Comparison of ENCODE assay signal across 8 mouse cellular contexts in the genomic region with DNA sequence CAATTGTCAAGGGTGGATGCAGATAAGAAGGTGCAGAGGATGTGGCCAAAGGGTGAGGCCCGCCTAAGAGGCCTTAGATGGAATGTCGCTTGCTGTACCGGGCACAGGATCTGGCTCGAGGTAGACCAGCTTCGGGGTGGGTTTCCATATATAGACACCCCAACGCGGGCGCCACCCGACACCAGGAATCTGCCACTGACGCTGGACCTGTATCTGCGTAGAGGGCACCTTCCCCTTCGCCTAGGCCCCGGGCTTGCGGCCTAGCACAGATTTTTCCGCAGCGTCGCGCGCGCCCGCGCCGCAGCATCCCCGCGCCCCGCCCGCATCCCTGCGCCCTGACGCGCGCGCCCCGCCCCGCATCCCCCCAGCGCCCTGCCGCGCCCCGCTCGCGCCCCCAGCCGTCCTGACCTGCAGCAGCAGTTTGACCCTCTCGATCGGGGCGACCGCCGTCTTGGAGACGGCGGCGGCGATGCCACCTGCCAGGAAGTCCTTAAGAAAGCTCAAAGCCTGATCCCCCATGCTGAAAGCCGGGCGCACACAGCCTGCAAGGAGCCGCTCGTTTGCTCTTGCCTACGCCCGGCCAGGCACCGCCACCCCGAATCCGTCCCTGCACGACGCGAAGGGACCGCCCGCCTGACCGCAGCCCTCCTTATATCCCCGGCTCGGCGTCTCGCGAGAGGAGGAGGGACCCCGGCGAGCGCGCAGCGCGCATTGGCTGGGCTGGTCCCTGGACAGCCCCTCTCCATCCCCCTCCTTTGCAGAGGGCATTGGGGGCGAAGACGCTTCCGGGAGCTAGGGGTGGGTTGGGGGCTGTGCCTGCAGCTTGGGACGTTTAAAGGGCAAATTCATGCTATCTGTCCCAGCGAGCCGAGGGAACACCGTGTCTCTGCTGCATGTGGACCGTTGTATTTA. TPM values are rescaled to one million over a fixed set of nuclear protein-coding genes. Genes with fewer than 3 reads are reported as not detected.
DNase-seq lines count a peak whose midpoint lies in the region; ATAC-seq lines count a peak whose summit lies in the region.

Gene Slc25a4 (minus strand): TSS at position 881 of the 912 bp plus-strand sequence.

- DNase-seq in CD4-positive, CD25-positive, alpha-beta regulatory T cell, adult 2 months (ENCODE audit: low read depth, low spot score), result peak; percentile 89
- DNase-seq in forebrain, embryonic 11.5 days (ENCODE audit: low spot score), result peak; percentile 98
- DNase-seq in kidney, postnatal 36 days, result peak; percentile 96 to 98
- peak; percentile 93 for DNase-seq in telencephalon, adult 2 months (ENCODE audit: low read depth, low spot score)

- H3K4me1 ChIP-seq in brown adipose tissue, adult 24 weeks (ENCODE audit: control insufficient read depth, insufficient read depth, insufficient read length, low read length), result peaks cover 14% of the 10 kb centered on the region
- H3K4me1 ChIP-seq in forebrain, embryonic 11.5 days (replicated peaks; ENCODE audit: control insufficient read depth, insufficient read depth, low read length), result peaks cover 6% of the 10 kb centered on the region
- H3K4me1 ChIP-seq in heart, embryonic 16.5 days (ENCODE audit: control insufficient read depth, insufficient read depth, low read length), result peaks cover 50% of the 10 kb centered on the region
- H3K4me1 ChIP-seq in liver, embryonic 15.5 days (replicated peaks), result peaks cover 28% of the 10 kb centered on the region
- peaks cover 24% of the 10 kb centered on the region for H3K4me1 ChIP-seq in neural tube, embryonic 12.5 days

- H3K27me3 ChIP-seq in forebrain, embryonic 11.5 days (ENCODE audit: control insufficient read depth, insufficient read depth, low read length), result 0 out of 2 replicates have a peak, but pooled peaks cover 2% of the 10 kb centered on the region
- no peaks in the 10 kb centered on the region for H3K27me3 ChIP-seq in heart, embryonic 16.5 days (ENCODE audit: control insufficient read depth, insufficient read depth, low read length)
- H3K27me3 ChIP-seq in liver, embryonic 15.5 days, result peaks cover 16% of the 10 kb centered on the region
- H3K27me3 ChIP-seq in neural tube, embryonic 12.5 days (replicated peaks), result no peaks in the 10 kb centered on the region

- WGBS in forebrain, embryonic 11.5 days, result under 1% methylated on average over 81 of the region's 84 CpGs
- WGBS in heart, embryonic 16.5 days, result under 1% methylated on average over 84 of the region's 84 CpGs
- WGBS in liver, embryonic 15.5 days (ENCODE audit: insufficient replicate concordance), result under 1% methylated on average over 84 of the region's 84 CpGs
- under 1% methylated on average over 84 of the region's 84 CpGs for WGBS in neural tube, embryonic 12.5 days

- peaks cover 8% of the 10 kb centered on the region for H3K36me3 ChIP-seq in forebrain, embryonic 11.5 days (ENCODE audit: control insufficient read depth, insufficient read depth, low read length)
- peaks cover 32% of the 10 kb centered on the region for H3K36me3 ChIP-seq in heart, embryonic 16.5 days (ENCODE audit: control insufficient read depth, insufficient read depth)
- H3K36me3 ChIP-seq in liver, embryonic 15.5 days (replicated peaks), result peaks cover 5% of the 10 kb centered on the region; the same call in 1 of the 2 replicates
- H3K36me3 ChIP-seq in neural tube, embryonic 12.5 days, result peaks cover 35% of the 10 kb centered on the region

- no peaks in the 10 kb centered on the region for H3K9me3 ChIP-seq in forebrain, embryonic 11.5 days (ENCODE audit: control insufficient read depth, low read length)
- H3K9me3 ChIP-seq in heart, embryonic 16.5 days (replicated peaks; ENCODE audit: control insufficient read depth, low read length), result no peaks in the 10 kb centered on the region
- H3K9me3 ChIP-seq in liver, embryonic 15.5 days (replicated peaks), result no peaks in the 10 kb centered on the region
- H3K9me3 ChIP-seq in neural tube, embryonic 12.5 days, result no peaks in the 10 kb centered on the region

- H3K27ac ChIP-seq in brown adipose tissue, adult 24 weeks (replicated peaks; ENCODE audit: low read depth, low read length), result peak within 1 kb of the TSS; percentile 58
- peak within 1 kb of the TSS; percentile 92 for H3K27ac ChIP-seq in forebrain, embryonic 11.5 days (ENCODE audit: low read depth, low read length)
- peak within 1 kb of the TSS; percentile 97 for H3K27ac ChIP-seq in heart, embryonic 16.5 days (ENCODE audit: low read length)
- peak within 1 kb of the TSS; percentile 57; the same call in 1 of the 2 replicates for H3K27ac ChIP-seq in liver, embryonic 15.5 days (replicated peaks)
- H3K27ac ChIP-seq in neural tube, embryonic 12.5 days, result peak within 1 kb of the TSS; percentile 94

- peak; percentile 99 for ATAC-seq in forebrain, embryonic 11.5 days (replicated peaks; ENCODE audit: low FRiP score)
- ATAC-seq in heart, embryonic 16.5 days (replicated peaks; ENCODE audit: extremely low read depth, insufficient read depth, low FRiP score), result peak; percentile 95
- ATAC-seq in liver, embryonic 15.5 days (ENCODE audit: insufficient read depth), result peak; percentile 89
- ATAC-seq in neural tube, embryonic 12.5 days (ENCODE audit: low FRiP score, low read depth), result peak; percentile 99

- peak within 1 kb of the TSS; percentile 75 for H3K4me3 ChIP-seq in brown adipose tissue, adult 24 weeks (ENCODE audit: insufficient read depth, low read depth, low read length)
- H3K4me3 ChIP-seq in forebrain, embryonic 11.5 days (ENCODE audit: low read depth, low read length), result peak within 1 kb of the TSS; percentile 80
- H3K4me3 ChIP-seq in heart, embryonic 16.5 days (ENCODE audit: low read length), result peak within 1 kb of the TSS; percentile 65
- H3K4me3 ChIP-seq in liver, embryonic 15.5 days (replicated peaks), result peak within 1 kb of the TSS; percentile 66
- peak within 1 kb of the TSS; percentile 76 for H3K4me3 ChIP-seq in neural tube, embryonic 12.5 days

- H3K9ac ChIP-seq in forebrain, embryonic 11.5 days (ENCODE audit: low read length), result peak within 1 kb of the TSS; percentile 95
- H3K9ac ChIP-seq in heart, embryonic 16.5 days (ENCODE audit: low read length), result peak within 1 kb of the TSS; percentile 93
- H3K9ac ChIP-seq in liver, embryonic 15.5 days, result peak within 1 kb of the TSS; percentile 51
- H3K9ac ChIP-seq in neural tube, embryonic 12.5 days, result peak within 1 kb of the TSS; percentile 91

- H3K4me2 ChIP-seq in forebrain, embryonic 11.5 days (ENCODE audit: low read depth, low read length, severe bottlenecking), result peak within 1 kb of the TSS; percentile 85
- peak within 1 kb of the TSS; percentile 83 for H3K4me2 ChIP-seq in heart, embryonic 16.5 days (ENCODE audit: low read depth, low read length)
- H3K4me2 ChIP-seq in liver, embryonic 15.5 days, result peak within 1 kb of the TSS; percentile 80
- peak within 1 kb of the TSS; percentile 78 for H3K4me2 ChIP-seq in neural tube, embryonic 12.5 days (replicated peaks)

RNA-seq across cellular contexts. Expression of gene Slc25a4, which starts in this region (rescaled TPM):
- 451 and 574 TPM in 2 replicates for polyA plus RNA-seq in brown adipose tissue, adult 24 weeks (2012; ENCODE audit: insufficient read depth, insufficient read length, missing spikeins)
- polyA plus RNA-seq in forebrain, embryonic 11.5 days (2014; fragmentation: Nextera tagmentation; extraction: Ambion mirVana), result 417 and 429 TPM in 2 replicates
- 2,893 and 2,917 TPM in 2 replicates for polyA plus RNA-seq in heart, embryonic 16.5 days (2015; fragmentation: Nextera tagmentation; extraction: Ambion mirVana)
- polyA plus RNA-seq in liver, embryonic 15.5 days (2015; fragmentation: Nextera tagmentation; extraction: Ambion mirVana), result 80.7 and 87.4 TPM in 2 replicates
- 612 and 635 TPM in 2 replicates for polyA plus RNA-seq in neural tube, embryonic 12.5 days (2016; fragmentation: Nextera tagmentation; extraction: Ambion mirVana)

Comparison
In these comparisons a context has a peak if more than half of its experiments do, and no peak if none do; other contexts are left out.
1. Peak in every context shown above with its lines: DNase-seq, ATAC-seq, H3K4me3 ChIP-seq and H3K27ac ChIP-seq.